Mouse (Mus musculus): Measurements from ENCODE around the gene Zfp385b.

GRCm38 (mm10) chr2:77610303-77610991, 209.0 kb downstream of the Zfp385b start:
- TF ChIP-seq POLR2A (IDR thresholded peaks at IDR 0.05; ENCODE audit: borderline replicate concordance, insufficient read depth, low read length), result no peak
- TF ChIP-seq CTCF (IDR thresholded peaks at IDR 0.05; ENCODE audit: borderline replicate concordance, insufficient read depth, low read depth, low read length), result no peak

Data from cerebellum, adult 2 months (tissue).